Mouse (Mus musculus) CH12F3 (cell line): Measurements from ENCODE around the gene Fbxl21.

Source experiments
- in situ Hi-C: fragments of 300-500 bp; cut with MboI; formaldehyde crosslinking; loops from 2 replicates; pipeline ENCODE4 v1.14.3; 2020; ENCODE audit warnings: low sequenced_read_pairs

Gene Fbxl21

DNA sequence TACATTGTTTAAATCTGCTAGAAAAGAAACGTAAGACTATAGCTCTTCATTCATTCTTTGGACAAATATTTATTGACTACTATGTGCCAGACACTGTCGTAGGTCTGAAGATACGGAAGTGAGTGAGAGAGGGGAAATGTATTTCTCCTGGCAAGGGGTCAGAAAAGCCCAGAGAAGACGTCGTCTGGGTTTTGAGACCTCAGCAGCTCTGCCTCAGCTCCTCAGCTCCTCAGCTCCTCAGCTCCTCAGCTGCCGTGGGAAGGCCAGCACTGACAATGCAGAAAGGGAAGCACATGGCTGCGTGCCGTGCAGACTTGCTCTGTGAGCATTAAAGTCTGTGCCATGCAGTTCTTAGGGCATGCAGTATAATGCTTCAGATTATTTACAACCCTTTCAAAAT is 7.4 kb downstream of the Fbxl21 start:
- in situ Hi-C loops: no loop called here

- in situ Hi-C loops: no loop called here
These were observed 12.7 kb downstream of the Fbxl21 start for GRCm38 (mm10) chr13:56534931-56535330.

GRCm38 (mm10) chr13:56535570-56535969 is 13.3 kb downstream of the Fbxl21 start:
- in situ Hi-C loops: no loop called here

DNA sequence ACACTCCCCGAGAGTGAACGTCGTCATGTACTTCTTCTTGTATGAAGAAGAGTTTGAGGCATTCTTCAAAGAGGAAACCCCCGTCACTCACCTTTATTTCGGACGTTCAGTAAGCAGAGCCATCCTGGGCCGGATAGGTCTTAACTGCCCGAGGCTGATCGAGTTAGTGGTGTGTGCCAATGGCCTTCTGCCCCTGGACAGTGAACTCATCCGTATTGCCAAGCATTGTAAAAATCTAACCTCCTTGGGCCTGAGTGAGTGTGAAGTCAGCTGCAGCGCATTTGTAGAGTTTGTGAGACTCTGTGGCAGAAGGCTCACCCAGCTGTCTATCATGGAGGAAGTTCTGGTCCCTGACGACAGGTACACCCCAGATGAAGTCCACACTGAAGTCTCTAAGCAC is 14.8 kb downstream of the Fbxl21 start:
- in situ Hi-C loops: no loop called here

GRCm38 (mm10) chr13:56539846-56540245 is 17.6 kb downstream of the Fbxl21 start:
- in situ Hi-C loops: no loop called here

DNA sequence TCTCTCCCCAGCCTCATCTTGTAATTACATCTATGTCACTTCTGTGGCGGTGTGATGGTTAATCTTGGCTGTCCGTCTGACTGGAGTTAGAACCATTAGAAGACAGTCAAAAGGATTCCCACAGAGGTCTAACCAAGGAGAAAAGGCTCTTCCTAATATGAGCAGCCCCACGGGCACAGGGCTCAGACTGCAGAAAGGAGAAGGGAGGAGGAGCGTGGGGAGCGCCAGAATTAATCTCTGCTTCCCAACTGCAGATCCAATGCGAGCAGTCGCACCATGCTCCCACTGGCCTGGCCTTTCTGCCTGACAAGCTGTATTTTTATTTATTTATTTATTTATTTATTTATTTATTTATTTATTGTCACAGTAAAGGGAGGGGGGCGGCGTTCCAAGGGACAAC is 21.5 kb downstream of the Fbxl21 start:
- in situ Hi-C loops: no loop called here

- in situ Hi-C loops: no loop called here
These were observed 22.7 kb downstream of the Fbxl21 start for GRCm38 (mm10) chr13:56544956-56545355.

GRCm38 (mm10) chr13:56548401-56548800 is 26.1 kb downstream of the Fbxl21 start, which contains the start of gene Lect2:
TSS of gene Lect2 (minus strand) at chr13:56548502.
- in situ Hi-C loops: no loop called here

GRCm38 (mm10) chr13:56549364-56549763 is 27.1 kb downstream of the Fbxl21 start:
- in situ Hi-C loops: no loop called here

DNA sequence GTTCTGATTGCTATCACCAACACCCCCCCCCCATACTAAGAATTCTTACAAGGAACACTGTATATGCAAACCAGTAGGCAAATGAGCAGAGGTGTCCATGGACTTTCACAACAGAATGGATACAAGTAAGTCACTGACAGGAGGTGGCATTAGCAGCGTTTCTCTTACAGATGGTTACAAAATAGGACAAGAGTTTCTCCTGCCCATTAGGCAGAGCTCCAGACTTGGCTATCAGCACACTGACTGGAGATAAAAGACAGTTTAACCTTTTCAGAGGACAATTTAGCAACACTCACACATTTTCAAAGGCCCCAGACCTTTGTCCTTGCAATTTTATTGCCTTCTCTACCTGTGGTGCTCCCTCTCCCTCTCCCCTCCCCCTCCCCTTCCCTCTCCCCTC is 28.3 kb downstream of the Fbxl21 start:
- in situ Hi-C loops: no loop called here

- in situ Hi-C loops: no loop called here
These were observed 29.4 kb downstream of the Fbxl21 start for GRCm38 (mm10) chr13:56551661-56552060.

GRCm38 (mm10) chr13:56553923-56554322 is 31.7 kb downstream of the Fbxl21 start:
- in situ Hi-C loops: no loop called here

- in situ Hi-C loops: no loop called here
These were observed 32.1 kb downstream of the Fbxl21 start for GRCm38 (mm10) chr13:56554409-56554808.

DNA sequence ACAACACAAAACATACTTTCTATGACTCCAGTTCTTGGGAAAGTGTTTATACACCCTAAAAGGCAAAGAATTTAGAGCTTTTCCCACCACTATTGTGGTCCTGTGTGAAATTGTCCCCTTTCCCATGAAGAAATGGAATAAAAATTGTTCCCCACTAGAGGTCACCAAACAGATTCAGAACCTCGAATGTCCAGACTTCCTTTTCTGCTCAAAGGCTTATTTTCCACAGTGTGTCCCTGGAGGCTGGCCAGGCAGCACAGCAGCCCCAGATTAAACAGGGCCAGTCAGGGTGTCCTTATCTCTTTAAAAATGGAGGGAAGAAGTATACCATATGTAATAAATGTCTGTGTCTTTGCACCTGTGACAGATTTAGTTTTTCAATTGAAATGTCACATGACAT is 33.7 kb downstream of the Fbxl21 start:
- in situ Hi-C loops: no loop called here

GRCm38 (mm10) chr13:56556701-56557100 is 34.4 kb downstream of the Fbxl21 start:
- in situ Hi-C loops: no loop called here

GRCm38 (mm10) chr13:56558811-56559210 is 36.5 kb downstream of the Fbxl21 start:
- in situ Hi-C loops: no loop called here

GRCm38 (mm10) chr13:56559841-56560370 is 37.6 kb downstream of the Fbxl21 start:
- in situ Hi-C loops: no loop called here

DNA sequence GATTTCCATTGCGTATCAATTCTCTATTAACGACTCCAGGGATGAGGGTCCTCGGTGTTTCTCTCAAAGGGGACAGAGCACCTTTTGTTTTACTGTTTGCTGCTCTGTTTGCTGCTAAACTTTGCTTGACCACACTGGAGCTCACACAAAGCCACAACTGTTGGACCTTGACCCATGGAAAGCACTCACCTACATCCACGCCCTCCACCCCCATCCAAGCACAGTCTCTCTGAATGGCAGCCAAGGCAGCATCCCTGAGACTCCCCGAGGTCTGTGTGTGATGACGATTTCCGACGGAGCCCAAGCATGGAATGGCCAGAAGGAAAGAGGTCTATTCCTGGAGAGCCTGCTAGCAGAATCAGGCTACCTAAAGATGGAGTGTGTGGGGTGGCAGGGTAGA is 38.9 kb downstream of the Fbxl21 start:
- in situ Hi-C loops: no loop called here

DNA sequence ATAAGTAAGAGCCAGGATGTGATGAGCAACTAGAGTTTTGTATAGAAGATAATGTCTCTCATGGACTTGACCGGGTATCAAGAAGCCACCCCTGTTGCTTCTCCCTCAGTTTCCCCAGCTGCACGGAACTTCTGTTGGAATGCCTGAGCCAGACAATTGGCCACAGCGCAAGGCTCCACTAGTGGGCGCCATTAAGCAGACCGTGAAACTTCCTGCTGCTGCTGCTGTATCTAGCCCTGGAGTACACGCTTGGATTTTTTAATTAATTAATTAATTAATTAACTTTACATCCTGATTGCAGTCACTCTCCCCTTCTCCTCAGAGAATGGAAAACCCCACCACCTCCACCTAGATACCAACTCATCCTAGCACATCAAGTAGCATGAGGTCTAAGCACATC is 40.8 kb downstream of the Fbxl21 start:
- in situ Hi-C loops: no loop called here

GRCm38 (mm10) chr13:56566336-56566735 is 44.1 kb downstream of the Fbxl21 start:
- in situ Hi-C loops: no loop called here

- in situ Hi-C loops: no loop called here
These were observed 49.4 kb downstream of the Fbxl21 start for GRCm38 (mm10) chr13:56571645-56572044.

DNA sequence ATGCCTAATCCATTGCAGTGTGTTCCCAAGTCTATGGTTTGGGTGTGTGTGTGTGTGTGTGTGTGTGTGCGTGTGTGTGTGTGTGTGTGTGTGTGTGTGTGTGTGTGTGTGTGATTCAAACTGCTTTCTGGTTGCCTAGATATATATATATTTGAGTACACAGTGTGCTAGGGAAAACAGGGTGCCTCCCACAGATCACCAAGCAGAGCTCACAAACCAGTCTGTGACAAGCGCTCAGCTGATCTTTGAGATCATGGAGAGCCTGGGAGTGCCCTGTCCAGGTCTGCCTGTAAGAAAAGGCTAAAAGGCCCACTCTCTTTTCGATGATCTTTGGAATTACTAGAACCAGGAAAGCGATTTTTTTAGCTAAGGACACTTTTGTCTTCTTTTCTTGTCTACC is 52.8 kb downstream of the Fbxl21 start:
- in situ Hi-C loops: no loop called here

DNA sequence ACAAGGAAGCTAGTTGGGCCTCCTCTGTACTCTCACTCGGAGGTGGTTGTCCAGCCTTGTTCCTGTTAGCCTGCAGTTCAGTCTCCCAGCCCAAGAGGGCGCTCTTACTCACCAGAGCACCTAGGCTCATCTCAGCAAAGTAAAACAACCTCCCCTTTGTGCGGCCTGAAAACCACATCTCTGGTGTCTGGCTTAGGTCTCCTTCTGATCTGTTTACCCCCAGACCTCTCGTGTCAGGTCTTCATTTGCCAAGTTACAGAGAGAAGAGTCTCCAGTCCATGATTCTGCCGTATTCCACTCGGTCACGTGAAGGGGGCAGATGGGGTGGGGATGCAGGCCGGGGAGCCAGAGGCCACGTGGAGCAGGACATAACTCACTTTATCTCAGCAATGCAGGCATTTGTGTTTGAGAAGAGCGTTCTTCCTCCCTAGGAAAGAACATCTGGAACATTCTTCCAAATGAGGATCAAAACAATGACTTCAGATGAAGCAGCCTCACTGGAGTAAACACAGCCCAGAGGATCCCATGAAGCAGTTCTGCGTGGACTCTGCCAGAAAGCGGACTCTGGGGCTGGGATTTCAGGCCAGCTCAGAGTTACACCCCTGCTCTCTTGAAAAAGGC is 53.5 kb downstream of the Fbxl21 start:
- in situ Hi-C loops: no loop called here
